Mouse (Mus musculus) brain, embryonic 14.5 days (tissue): ENCODE data around the gene Ttc22.

Source experiments
- CTCF ChIP-seq: fragments of 200-500 bp; IDR thresholded peaks from 2 replicates; pipeline ENCODE4 v1.5.1; 2012; ENCODE audit warnings: inconsistent platforms, mild to moderate bottlenecking, moderate library complexity, borderline replicate concordance; ENCODE audit not compliant: insufficient read depth, insufficient read length; ENCODE audit errors: extremely low read depth
- POLR2A ChIP-seq: fragments of 200-500 bp; IDR thresholded peaks from 2 replicates; pipeline ENCODE4 v1.6.1; 2012; ENCODE audit warnings: mild to moderate bottlenecking, inconsistent platforms, borderline replicate concordance; ENCODE audit not compliant: poor library complexity, insufficient read depth, insufficient read length, severe bottlenecking; ENCODE audit errors: extremely low read depth

DNA sequence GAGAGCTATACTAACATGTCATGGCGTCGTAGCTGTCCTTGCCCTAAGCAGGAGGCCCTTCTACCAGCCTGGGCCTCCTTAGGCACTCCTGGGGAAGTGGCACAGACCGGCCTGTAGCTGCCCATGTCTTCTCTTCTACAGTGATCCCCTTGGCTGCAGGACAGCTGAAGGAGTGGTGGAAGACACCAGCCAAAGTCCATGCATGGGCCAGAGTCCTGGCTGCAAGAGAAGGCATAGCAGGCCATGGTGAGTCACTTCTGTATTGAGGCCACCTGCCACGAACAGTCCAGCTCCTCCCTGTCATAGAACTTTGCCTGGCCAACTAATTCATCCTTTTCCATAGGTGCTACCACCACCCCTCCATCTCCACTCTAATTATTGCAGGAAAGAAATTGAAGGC, 3.3 kb upstream of the Ttc22 start:
- no peak for TF ChIP-seq CTCF
- TF ChIP-seq POLR2A: no peak
